Mouse (Mus musculus) kidney, postnatal 14 days (tissue): Measurements from ENCODE around the gene Tcf7l2.
A peak's percentile ranks its signal among the peaks of the same experiment; 100 is the strongest.

Experiments
- DNase-seq: peaks from one replicate; pipeline ENCODE4 v3.0.0; 2022; ENCODE audit warnings: mixed read lengths

Gene Tcf7l2

DNA sequence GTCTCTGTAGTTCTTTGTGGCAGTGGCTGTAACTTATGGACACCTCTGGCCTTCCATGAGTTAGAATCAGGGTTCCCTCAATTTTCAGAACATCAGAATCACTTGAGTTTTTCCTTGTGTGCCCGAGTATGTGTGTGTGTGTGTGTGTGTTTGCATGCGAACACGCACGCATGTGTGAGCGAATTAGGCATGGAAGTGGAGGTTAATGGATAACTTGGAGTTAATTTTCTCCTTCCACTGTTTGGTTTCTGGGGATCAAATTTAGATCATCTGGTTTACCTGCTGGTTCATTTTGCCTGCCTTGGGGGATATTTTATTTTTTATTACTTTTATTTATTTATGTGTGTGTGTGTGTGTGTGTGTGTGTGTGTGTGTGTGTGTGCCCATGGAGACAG, 53.3 kb downstream of the Tcf7l2 start:
- no peak for DNase-seq

DNA sequence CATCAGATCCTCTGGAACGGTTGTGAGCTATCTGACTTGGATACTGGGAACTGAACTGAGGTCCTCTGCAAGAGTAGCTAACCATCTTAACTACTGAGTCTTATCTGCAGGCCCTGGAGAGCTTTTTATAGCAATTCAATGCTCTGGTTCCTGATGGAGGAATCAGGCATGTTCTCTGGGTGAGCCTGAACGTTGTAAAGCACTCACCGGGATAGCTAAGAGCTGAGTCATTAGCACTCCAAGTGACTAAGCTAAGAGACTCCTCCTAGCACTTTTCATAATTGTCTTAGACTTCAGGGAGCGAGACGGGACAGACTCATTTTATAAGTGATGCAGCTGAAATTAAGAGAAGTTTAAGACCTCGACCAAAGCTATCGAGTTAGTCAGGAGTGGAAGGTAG, 53.7 kb downstream of the Tcf7l2 start:
- no peak for DNase-seq

GRCm38 (mm10) chr19:55797834-55798233, 56.2 kb downstream of the Tcf7l2 start:
- DNase-seq: peak; percentile 74

DNA sequence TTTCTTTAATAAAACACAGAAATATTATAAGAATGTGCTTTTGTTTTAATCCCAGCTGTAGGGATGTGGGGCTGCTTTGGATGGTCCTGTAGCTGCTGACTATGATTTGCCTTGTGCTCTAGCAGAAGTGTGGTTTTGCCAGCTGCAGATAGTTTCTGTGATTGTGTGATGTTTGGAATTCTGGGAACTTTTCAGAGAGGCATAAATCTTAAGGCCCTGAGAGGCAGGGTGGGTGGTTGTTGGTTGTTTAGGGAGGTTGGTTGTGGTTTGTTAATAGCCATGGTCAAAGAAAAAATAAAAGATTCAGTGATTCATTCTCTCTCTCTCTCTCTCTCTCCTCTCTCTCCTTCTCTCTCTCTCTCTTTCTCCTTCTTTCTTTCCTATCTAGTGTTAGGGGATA, 57.8 kb downstream of the Tcf7l2 start:
- DNase-seq: no peak

- no peak for DNase-seq
Observed at GRCm38 (mm10) chr19:55800059-55800458, 58.4 kb downstream of the Tcf7l2 start.

- no peak for DNase-seq
Observed at GRCm38 (mm10) chr19:55803121-55803520, 61.5 kb downstream of the Tcf7l2 start.

DNA sequence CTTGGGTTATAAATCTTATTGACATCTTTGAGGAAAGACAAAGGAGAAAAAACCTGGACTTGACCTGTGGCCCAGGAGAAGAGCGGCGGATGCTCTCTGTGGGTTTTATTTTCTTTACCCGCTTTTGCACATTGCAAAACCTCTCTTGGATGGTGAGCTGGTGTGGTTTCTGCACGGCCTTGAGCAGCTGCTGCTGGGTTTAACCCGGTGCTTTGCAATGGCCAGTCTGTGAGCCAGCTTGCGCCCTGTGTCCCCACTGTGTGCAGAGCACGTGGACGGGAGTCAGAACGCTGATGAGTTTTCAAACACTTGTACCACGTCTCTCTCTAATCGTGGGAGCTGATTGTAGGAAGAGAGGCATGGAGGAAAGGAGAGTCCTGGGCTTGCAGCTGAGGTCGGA, 62.2 kb downstream of the Tcf7l2 start:
- no peak for DNase-seq

DNA sequence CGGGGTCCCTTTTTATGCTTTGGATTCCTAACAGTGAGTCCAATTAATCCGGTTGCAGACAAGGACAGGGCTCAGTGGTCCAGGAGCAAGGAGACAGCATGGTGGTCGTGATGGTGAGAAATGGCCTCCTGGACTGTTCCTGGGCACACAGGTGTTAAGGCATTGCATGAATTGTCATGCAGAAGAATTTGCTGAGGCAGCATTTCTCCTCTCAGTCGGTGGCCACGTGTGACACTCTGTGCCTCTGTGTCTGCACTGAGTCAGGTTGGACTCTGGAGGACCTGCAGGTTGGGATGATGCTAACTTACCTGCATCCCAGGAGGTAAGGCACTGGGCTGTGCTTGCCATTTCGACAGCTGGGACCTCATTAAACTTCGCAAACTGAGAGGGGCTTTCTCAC, 63.2 kb downstream of the Tcf7l2 start:
- DNase-seq: no peak

DNA sequence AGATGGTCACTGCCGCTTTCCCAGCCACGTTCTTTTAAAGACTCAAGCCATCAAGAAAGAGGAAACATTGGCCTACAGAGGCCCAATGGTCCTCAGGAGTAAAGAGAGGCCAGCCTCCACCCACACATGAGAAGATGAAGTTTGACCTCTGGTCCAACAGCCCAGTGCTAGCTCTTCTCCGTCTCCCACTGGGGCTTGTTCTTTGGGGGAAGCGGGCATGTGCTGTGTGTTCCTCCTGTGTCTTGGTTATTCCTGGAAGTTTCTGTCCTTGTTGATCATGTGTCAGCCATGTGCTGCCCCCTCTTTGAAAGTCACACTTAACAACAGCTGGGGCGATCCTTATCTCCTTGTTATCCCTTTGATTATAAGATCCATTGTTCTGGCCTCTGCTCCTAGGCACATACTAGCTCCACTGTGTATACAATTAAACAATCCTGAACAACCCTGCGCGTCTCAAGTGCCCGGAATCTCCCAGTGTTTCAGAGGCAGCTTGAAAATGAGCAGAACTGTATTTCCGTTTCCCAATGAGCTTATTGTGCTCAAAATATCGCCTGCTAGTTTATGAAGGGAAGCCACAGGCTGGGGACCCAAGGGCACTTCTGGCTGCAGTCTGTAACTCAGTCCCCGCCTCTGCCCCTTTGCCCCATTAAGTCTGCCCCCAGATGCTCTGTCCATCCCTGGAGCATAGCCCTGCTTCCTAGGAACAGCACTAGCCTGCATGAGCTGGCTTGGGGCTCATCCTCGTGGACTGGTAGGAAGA, 65.0 kb downstream of the Tcf7l2 start:
- peak; percentile 59 for DNase-seq

- DNase-seq: no peak
Observed at GRCm38 (mm10) chr19:55807194-55808053, 65.8 kb downstream of the Tcf7l2 start.

DNA sequence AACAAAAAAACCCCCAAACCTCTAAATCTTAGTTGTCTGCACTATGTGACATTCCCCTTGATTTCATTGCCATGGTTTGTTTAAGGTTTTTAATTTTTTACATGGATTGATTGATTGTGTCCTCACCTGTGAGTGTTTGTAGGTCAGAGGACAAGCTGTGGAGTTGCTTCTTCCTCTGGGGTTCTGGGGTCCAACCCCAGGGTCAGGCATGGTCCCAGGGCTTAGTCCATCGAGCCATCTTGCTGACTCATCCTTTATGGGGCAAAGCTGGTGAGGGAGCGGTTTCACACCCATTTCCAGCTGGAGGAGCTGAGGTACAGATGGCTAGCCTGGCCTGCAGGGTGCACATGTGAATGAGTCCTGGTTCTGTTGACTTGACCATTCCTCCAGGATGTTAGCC, 66.7 kb downstream of the Tcf7l2 start:
- no peak for DNase-seq

- DNase-seq: no peak
Observed at GRCm38 (mm10) chr19:55809539-55809938, 67.9 kb downstream of the Tcf7l2 start.

DNA sequence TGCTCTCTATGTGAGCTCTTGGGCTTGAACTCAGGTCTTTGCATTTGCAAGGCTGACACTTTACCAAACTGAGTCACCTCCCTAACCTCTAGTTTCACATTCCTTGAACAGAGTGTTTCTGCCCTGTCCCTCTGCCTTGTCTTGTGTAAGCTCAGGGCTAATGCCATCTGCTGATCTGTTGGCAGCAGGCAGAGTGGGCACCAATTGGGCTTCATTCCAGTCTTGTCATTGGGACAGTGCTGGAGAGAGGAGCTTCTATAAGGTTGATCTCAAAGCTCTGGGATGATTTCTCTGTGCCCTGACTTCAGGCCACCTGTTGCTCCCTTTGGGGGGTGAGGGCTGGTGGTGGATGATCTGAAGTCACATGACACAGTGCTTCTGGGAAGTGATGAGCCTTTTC, 70.6 kb downstream of the Tcf7l2 start:
- no peak for DNase-seq

GRCm38 (mm10) chr19:55815010-55815790, 73.6 kb downstream of the Tcf7l2 start:
- DNase-seq: no peak

GRCm38 (mm10) chr19:55816974-55817373, 75.4 kb downstream of the Tcf7l2 start:
- DNase-seq: no peak

DNA sequence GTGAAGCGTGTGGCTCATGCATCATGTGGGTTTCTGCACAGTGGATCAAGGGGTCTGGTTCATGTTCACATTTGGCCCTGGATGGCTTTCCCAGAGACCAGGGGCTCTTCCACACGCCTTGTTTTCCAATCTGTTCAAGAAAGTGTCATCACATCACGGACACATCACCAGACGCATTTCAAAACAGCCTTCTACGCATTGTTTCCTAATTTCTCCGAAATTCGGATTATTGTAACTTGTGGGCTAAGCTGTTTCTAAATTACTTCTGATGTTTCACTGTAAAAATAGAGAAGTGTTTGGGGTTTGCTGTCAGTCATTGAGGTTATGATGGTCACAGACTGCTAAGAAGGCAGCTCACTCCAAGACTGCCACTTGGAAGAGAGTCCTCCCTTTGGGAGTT, 78.6 kb downstream of the Tcf7l2 start:
- DNase-seq: no peak

DNA sequence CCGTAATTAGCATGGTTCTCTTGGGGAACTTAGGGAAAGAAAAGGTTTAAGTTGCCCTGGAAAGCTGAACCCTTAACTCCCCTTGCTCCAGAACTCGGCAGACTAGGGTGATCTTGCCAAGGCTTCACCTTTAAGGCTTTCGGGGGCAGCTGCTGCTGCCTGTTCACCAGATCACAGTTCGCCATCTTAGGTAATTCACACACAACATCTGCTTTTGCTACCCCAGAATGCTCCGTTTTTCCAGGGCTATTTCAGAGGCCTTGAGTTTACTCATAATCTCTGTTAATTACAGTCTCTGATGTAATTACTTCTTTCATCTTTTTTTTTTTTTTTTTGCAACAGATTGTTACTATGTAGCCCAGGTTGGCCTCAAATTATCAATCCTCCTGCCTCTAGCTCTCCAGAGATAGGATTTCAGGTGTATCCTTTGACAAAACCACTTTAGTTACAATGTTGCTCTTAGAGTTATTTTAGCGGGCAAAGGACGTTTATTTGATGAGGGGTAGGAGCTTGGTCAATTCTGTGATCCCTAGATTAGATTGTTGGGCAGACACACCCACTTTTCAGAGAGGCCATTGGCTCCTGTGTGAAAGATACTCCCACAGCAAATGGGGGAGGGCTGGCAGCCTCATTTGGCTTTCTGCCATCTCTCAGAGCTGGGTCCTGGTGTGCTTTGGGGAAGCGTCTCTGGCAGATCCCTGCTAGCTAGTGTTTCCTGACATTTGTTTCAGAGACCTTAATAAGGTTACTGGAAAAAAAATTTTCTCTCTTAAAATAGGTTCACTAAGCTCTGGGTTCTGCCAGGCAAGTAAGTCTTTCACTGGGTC, 83.6 kb downstream of the Tcf7l2 start:
- peak; percentile 59 for DNase-seq

GRCm38 (mm10) chr19:55825951-55826507, 84.4 kb downstream of the Tcf7l2 start:
- DNase-seq: no peak

DNA sequence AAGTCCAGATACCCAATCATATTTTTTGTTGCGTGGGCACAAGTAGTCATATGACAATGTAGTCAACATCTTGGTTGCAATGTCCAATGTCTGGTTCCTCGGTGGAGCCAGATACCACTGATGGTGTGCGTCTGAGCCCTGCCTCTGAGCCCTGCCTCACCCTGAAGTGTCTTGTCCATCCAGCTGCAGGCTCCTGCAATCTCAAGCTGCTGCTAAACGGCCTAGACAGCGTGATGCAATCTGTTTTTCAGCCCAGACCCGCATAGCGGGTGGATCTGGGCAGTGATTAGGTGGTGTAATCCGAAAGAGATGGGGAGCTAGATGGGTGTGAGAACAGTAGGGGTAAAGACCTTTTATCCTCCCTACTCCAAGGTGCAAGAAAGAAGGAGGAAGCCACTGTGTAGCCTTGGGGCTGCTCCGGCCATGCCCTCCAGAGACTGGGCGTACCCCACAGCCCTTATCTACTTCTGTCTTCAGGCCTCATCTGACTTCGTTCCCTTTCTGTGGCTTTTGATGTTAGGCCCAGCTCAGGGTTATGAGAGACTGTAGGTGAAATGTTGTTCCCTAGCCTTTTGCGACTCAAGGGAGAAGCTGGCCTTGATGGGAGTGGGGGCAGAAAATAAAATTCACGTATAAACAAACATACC, 86.1 kb downstream of the Tcf7l2 start:
- no peak for DNase-seq

DNA sequence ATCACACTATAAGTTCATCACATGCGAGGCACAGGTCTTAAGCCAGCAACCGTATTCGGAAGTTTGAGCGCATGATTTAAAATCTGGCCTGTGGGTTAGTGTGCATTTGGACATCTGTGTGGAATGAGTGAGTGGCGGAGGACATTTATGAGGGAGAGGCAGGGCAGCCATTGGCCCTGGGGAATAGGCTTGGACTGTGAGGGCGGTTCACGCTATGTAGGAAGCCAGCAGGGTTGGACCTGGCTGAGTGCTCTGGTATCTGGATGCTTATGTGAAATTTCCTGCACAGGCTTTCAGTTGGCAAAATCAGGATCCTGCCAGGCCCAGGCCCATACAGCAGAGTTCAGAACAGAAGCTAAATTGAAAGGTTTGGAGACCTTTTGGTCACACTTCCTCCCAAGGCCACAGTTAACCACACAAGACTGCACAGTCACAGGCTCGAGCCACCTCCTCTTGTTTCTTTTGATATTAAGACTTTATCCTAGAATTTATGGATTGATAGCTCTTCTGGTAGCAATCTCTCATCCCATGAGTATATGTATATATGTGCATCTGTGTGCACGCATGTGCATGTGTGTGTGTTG, 89.4 kb downstream of the Tcf7l2 start:
- no peak for DNase-seq

- no peak for DNase-seq
Observed at GRCm38 (mm10) chr19:55832122-55832521, 90.5 kb downstream of the Tcf7l2 start.
